Mouse (Mus musculus) layer of hippocampus, adult 18-20 months (tissue): ENCODE results near the gene Dydc1. TPM values are rescaled to one million over a fixed set of nuclear protein-coding genes. Genes with fewer than 3 reads are reported as not detected.
"Not testable (repeated sequence)": the region's sequence is repeated elsewhere in the genome, so short reads cannot be mapped to it uniquely, and the experiment has no call there.

Source experiments
- DNase-seq, 2 experiments: peaks; one replicate each; pipeline ENCODE4 v3.0.0; 2022; ENCODE audit warnings: low spot score in 2 of 2
- long read RNA-seq: library from polyadenylated mRNA; stranded (forward); transcript quantifications from one replicate; pipeline ENCODE4 v2.0.0, GENCODE M21; 2021
- total RNA-seq, 2 experiments: library from RNA; stranded (reverse); gene quantifications; 2 replicates each; pipeline ENCODE4 v1.2.3; 2021

The Dydc1 gene
- total RNA-seq = not detected
- long read RNA-seq = 0 reads

GRCm38 (mm10) chr14:41072229-41072943 is at the start of gene Dydc1:
Gene Dydc1 (plus strand): TSS chr14:41072911.
- DNase-seq = peak; percentile 75 to 88

DNA sequence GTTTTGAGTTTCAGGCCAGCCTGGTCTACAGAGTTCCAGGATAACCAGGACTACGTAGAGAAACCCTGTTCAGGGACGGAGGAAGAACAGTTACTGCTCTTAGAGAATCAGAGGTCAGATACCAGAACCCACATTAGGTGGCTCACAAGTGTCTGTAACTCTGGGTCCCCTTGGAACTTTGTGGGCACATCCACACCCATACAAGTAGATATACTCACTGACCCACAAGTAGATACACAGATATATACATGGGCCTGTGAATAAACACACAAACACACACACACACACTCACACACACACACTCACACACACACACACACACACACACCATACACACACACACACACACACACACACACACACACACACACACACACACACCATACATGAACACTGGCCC is 47.6 kb upstream of the Dydc1 start:
- DNase-seq = no peak

GRCm38 (mm10) chr14:41025594-41026284 is 47.0 kb upstream of the Dydc1 start:
- DNase-seq = no peak

- DNase-seq = no peak
Observed at GRCm38 (mm10) chr14:41029303-41029702, 43.4 kb upstream of the Dydc1 start.

GRCm38 (mm10) chr14:41030989-41031513 is 41.7 kb upstream of the Dydc1 start:
- no peak for DNase-seq

- peak; percentile 27 to 92 for DNase-seq
Observed at GRCm38 (mm10) chr14:41033135-41034110, 39.3 kb upstream of the Dydc1 start.

GRCm38 (mm10) chr14:41035146-41035798 is 37.4 kb upstream of the Dydc1 start:
- DNase-seq = peak; percentile 24 to 78

- no peak for DNase-seq
Observed at GRCm38 (mm10) chr14:41047402-41047801, 25.3 kb upstream of the Dydc1 start.

DNA sequence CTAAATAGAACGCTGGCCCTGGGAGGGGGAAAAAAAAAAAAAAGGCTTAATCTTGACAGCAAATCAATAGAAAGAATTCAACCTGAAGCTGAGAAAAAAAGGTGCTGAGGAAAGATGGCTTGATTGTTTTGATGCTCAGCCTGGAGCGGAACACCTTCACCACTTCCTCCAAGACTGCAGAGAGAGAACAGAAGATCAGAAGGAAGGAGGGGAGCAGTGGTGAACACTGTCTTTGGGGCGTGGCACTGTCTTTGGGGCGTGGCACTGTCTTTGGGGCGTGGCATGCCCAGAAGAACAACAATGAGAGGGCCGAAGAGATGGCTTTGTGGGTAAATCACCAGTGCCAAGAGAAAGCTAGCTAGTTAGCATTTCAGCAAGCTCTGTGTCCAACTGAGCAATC is 22.2 kb upstream of the Dydc1 start:
- no peak for DNase-seq

DNA sequence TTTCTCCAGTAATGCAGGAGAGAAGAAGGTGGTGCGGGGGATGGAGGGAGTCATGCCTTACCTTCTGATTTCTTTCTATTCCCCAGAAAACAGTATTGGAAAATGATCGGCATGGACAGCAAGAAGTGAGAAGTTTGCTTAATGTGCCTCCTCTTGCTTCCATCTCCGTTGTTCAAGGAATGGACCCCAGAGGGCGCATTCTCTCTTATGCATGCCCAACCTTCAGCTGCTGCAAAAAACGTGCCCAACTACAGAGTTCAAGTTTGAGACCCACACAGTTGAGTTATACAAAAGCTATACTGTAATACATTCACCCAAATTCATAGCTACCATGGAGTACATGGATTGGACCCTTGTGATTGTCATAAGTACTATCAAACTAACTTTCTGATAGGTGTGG is 20.2 kb upstream of the Dydc1 start:
- DNase-seq = no peak

DNA sequence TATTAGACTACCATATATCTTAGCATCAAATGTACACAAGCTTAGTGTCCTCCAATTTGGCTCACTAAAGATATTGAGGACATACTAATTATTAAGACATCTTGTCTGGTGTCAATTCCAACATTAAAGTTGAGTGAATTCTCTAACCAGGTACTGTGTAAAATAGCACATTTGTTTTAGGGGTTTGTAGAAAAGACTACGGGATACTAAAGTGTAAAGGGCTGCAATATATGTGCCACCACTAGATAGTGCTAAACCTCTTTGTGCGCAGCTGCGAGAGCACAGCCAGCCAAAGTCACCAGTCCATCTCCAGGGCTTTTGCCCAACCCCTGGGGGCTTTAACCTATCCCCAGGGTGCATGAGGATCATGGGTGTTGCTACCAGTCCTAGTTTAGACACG is 19.5 kb upstream of the Dydc1 start:
- DNase-seq = not testable (repeated sequence)

GRCm38 (mm10) chr14:41065168-41065567 is 7.5 kb upstream of the Dydc1 start:
- no peak for DNase-seq

- no peak for DNase-seq
Observed at GRCm38 (mm10) chr14:41066416-41066815, 6.3 kb upstream of the Dydc1 start.

DNA sequence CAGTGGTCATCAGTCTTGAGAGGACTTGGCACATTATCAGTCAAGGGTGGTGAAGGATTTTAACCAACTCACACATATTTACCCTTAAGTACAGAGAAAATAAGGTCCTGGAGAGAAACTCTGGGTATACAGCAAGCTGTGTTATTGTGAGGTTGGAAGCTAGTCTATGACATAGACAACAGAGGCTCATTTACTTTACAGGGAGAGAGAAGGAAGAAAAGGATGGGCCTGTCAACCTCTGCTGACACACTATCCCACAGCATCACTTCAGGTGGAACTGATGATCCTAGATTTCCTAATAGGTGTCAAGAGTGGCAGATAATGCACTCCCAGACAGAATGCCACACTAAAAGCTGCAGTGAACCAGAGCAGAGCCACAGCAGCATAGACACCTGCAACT is 3.6 kb upstream of the Dydc1 start, which contains the start of gene Dydc2:
TSS of gene Dydc2 (minus strand) at position 101 of the 400 bp plus-strand sequence.
- DNase-seq = no peak

- DNase-seq = no peak
Observed at GRCm38 (mm10) chr14:41070343-41070742, 2.4 kb upstream of the Dydc1 start.

- no peak for DNase-seq
Observed at GRCm38 (mm10) chr14:41072944-41073275, 199 bp downstream of the Dydc1 start.

- no peak for DNase-seq
Observed at GRCm38 (mm10) chr14:41082408-41082807, 9.7 kb downstream of the Dydc1 start.

- no peak for DNase-seq
Observed at GRCm38 (mm10) chr14:41087509-41087908, 14.8 kb downstream of the Dydc1 start.

- DNase-seq = no peak
Observed at GRCm38 (mm10) chr14:41090777-41091176, 18.1 kb downstream of the Dydc1 start.

DNA sequence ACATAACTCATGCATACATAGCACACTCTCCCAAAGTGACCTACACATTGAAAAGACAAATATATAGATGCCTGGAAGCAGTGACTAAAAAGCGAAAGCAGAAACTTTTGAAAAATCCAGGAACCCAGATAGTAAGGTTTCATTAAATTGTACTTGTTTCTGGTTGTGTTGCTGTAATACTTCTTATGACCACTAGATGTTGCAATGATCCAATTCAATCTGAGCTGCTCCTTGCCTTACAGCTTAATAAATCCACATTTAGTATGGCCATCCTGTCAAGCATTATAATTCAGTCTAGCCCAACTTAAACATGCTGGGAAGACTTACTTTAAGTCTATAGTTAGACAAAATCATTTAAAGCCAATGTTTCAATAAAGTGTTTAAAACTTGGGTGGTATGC is 21.4 kb downstream of the Dydc1 start:
- no peak for DNase-seq
